Mouse (Mus musculus) lung, embryonic 16.5 days (tissue): ENCODE data around the gene Tmtc4. TPM values are rescaled to one million over a fixed set of nuclear protein-coding genes. Genes with fewer than 3 reads are reported as not detected.

ENCODE experiments used
- ATAC-seq: fragments of 200-750 bp; cut with Nextera tagmentation; 2 replicates; pipeline ENCODE4 v1.8.0; 2017; ENCODE audit warnings: low read depth, mild to moderate bottlenecking, moderate library complexity
- H3K27ac ChIP-seq: fragments of 300-500 bp; sonication (generic); 2 replicates; pipeline ENCODE4 v1.5.1; 2014; ENCODE audit warnings: mild to moderate bottlenecking, control low read depth, low read length
- H3K27me3 ChIP-seq: fragments of 300-500 bp; sonication (generic); 2 replicates; pipeline ENCODE4 v1.6.1; 2014; ENCODE audit warnings: low read depth, low read length, mixed read lengths; ENCODE audit not compliant: control insufficient read depth, insufficient read depth
- H3K36me3 ChIP-seq: fragments of 300-500 bp; sonication (generic); 2 replicates; pipeline ENCODE4 v1.6.1; 2014; ENCODE audit warnings: low read length; ENCODE audit not compliant: control insufficient read depth, insufficient read depth
- H3K4me1 ChIP-seq: fragments of 300-500 bp; sonication (generic); replicated peaks from 2 replicates; pipeline ENCODE4 v1.6.1; 2014; ENCODE audit warnings: low read length, mixed read lengths; ENCODE audit not compliant: control insufficient read depth, insufficient read depth
- H3K4me2 ChIP-seq: fragments of 300-500 bp; sonication (generic); 2 replicates; pipeline ENCODE4 v1.6.1; 2014; ENCODE audit warnings: low read depth, low read length, control low read depth
- H3K4me3 ChIP-seq: fragments of 300-500 bp; sonication (generic); 2 replicates; pipeline ENCODE4 v1.5.1; 2014; ENCODE audit warnings: mild to moderate bottlenecking, low read length, control low read depth
- H3K9ac ChIP-seq: fragments of 300-500 bp; sonication (generic); 2 replicates; pipeline ENCODE4 v1.6.1; 2014; ENCODE audit warnings: low read length, control low read depth
- H3K9me3 ChIP-seq: fragments of 300-500 bp; sonication (generic); 2 replicates; pipeline ENCODE4 v1.6.1; 2016; ENCODE audit warnings: low read length; ENCODE audit not compliant: control insufficient read depth
- WGBS: fragments of 180-500 bp; shearing (Covaris S2); extraction: QIAGEN DNeasy Blood & Tissue Kit; methylation state at CpG from one replicate; pipeline ENCODE4 v1.1.7; 2014; 5-methylcytosine and 5-hydroxymethylcytosine counted together
- polyA plus RNA-seq: library from polyadenylated mRNA; unstranded; fragments of >200 nt; fragmentation: Nextera tagmentation; extraction: Ambion mirVana; gene quantifications from 2 replicates; pipeline ENCODE4 v1.2.1, GENCODE M21; 2015

The Tmtc4 gene
- polyA plus RNA-seq, 1 experiment from 2014 or later: 14.9 TPM

GRCm38 (mm10) chr14:122872612-122873011, 111.2 kb downstream of the Tmtc4 start:
- no peak overlapping the region for H3K4me3 ChIP-seq
- no peaks in the 10 kb centered on the region for H3K4me1 ChIP-seq
- no peaks in the 10 kb centered on the region for H3K36me3 ChIP-seq
- H3K4me2 ChIP-seq: no peak overlapping the region
- ATAC-seq: no peak
- no peak overlapping the region for H3K27ac ChIP-seq
- 64% methylated on average over 6 of the region's 6 CpGs for WGBS
- H3K27me3 ChIP-seq: no peaks in the 10 kb centered on the region
- no peaks in the 10 kb centered on the region for H3K9me3 ChIP-seq
- H3K9ac ChIP-seq: no peak overlapping the region

GRCm38 (mm10) chr14:122871841-122872580, 111.8 kb downstream of the Tmtc4 start:
- Histone ChIP-seq H3K9me3 (no peaks in the 10 kb centered on the region), H3K27ac (no peak overlapping the region), H3K4me3 (no peak overlapping the region), H3K9ac (no peak overlapping the region), H3K27me3 (no peaks in the 10 kb centered on the region), H3K4me1 (no peaks in the 10 kb centered on the region), H3K4me2 (no peak overlapping the region), H3K36me3 (no peaks in the 10 kb centered on the region)
- ATAC-seq: no peak
- 58% methylated on average over 4 of the region's 4 CpGs for WGBS

- WGBS: 65% methylated on average over 6 of the region's 6 CpGs
- H3K9ac ChIP-seq: no peak overlapping the region
- no peak overlapping the region for H3K4me2 ChIP-seq
- no peak overlapping the region for H3K27ac ChIP-seq
- H3K36me3 ChIP-seq: no peaks in the 10 kb centered on the region
- H3K4me3 ChIP-seq: no peak overlapping the region
- no peak for ATAC-seq
- no peaks in the 10 kb centered on the region for H3K9me3 ChIP-seq
- no peaks in the 10 kb centered on the region for H3K27me3 ChIP-seq
- H3K4me1 ChIP-seq: no peaks in the 10 kb centered on the region
Observed at GRCm38 (mm10) chr14:122869831-122870230, 114.0 kb downstream of the Tmtc4 start.

Other genes starting within 250 kb of the Tmtc4 start
- gene Ggact, start 70.3 kb downstream of the Tmtc4 start, polyA plus RNA-seq: 15.2 and 17.7 TPM in 2 replicates